Mouse (Mus musculus) urinary bladder, postnatal 25 days (tissue): ENCODE measurements around the gene Tet3.
"Not testable (repeated sequence)": the region's sequence is repeated elsewhere in the genome, so short reads cannot be mapped to it uniquely, and the experiment has no call there.

ENCODE experiments used
- DNase-seq: peaks from one replicate; pipeline ENCODE4 v3.0.0; 2022; ENCODE audit warnings: low spot score

Tet3 gene

DNA sequence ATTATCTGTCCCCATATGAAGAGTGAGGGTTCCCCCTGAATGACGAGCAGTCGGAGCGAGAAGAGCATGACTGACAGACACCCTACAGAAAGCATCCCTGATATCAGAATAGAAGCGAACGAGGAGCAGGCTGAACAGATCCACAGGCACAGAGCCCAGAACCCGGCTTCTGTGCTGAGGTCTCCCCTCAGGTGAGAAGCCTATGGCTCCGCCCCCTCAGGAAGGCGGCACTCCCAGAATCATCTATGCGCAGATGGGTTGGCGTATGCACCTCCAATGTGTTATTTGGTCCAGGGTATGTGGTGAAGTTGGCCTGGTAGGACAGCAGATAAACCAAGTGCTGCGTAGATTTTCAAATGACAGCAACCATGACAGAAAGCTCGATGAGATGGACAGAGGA lies 95.8 kb downstream of the Tet3 start:
- no peak for DNase-seq

DNA sequence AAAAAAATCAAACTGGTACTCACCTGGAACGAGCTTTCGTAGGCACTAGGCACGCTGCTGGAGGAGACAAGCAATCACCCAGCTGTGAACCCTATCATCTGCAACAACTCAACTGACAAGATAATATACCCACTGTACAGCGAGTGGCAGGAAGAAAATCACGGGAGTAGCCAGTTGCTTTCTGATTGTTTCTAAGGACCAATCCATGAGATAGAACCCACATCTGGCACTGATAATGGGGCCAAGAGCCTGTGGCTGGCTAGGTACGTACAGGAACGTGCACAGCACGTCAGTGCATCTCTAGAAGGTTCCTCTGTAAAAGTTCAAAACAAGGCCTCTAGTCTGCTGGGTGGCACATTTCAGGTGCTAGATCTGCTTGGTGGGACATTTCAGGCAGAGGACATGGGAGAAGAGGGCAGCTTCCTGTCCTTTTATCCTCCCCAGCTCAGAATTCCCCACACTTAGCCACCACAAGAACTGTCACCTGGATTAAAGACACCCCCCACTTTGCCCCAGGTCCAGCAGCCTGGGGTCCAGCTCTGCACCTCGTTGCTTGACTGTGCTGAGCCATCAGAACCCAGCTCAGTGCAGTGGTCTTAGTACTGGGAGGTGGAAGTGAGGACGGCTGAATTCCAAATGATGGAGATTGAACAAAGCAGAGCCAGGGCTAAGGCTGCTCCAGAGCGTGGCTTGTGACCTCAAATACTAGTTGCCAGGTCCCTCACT lies 97.2 kb downstream of the Tet3 start:
- DNase-seq = no peak

DNA sequence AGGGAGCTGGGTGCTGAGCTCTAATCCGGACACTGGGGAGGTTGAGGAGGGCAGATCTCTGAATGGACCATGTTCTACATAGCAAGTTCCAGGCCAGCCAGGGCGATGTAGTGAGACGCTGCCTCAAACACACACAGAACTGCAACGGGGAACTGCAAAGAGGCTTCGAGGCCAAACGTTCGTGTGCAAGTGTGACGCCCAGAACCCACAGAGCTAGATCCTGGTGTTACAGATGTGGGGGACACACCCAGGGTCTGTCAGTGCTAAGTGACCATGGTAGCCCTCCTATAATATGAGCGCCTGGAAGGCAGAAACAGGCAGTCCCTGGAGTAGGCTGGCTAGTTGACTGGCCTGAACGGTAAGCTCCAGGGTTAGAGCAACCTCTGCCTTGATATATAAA lies 101.4 kb downstream of the Tet3 start:
- DNase-seq = no peak

DNA sequence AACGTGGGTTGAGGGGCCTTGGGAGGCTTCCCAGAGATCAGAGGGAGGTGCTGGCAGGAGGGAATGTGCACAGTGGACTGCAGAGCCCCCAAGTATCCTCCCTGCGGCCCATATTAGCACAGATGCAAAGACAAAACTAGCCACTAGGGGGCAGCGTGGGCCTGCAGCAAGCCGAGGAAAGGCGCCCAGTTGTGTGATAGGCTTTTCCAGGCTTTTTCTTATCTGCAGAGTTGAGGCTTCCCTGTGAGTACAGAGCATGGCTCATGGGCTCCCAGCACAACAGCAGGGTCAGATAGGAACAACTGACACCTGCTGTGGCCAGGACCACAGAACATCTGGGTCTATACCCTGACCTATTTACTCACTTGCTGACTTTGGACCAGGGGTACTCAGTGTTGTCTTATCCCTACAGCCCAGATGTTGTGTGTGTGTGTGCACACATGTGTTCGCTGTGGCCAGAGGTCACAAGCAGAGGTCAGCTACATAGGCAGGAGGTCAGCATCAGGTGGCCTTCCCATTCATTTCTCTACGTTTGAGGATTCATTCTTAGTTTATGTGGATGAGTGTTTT lies 102.2 kb downstream of the Tet3 start:
- DNase-seq = peak; percentile 88

DNA sequence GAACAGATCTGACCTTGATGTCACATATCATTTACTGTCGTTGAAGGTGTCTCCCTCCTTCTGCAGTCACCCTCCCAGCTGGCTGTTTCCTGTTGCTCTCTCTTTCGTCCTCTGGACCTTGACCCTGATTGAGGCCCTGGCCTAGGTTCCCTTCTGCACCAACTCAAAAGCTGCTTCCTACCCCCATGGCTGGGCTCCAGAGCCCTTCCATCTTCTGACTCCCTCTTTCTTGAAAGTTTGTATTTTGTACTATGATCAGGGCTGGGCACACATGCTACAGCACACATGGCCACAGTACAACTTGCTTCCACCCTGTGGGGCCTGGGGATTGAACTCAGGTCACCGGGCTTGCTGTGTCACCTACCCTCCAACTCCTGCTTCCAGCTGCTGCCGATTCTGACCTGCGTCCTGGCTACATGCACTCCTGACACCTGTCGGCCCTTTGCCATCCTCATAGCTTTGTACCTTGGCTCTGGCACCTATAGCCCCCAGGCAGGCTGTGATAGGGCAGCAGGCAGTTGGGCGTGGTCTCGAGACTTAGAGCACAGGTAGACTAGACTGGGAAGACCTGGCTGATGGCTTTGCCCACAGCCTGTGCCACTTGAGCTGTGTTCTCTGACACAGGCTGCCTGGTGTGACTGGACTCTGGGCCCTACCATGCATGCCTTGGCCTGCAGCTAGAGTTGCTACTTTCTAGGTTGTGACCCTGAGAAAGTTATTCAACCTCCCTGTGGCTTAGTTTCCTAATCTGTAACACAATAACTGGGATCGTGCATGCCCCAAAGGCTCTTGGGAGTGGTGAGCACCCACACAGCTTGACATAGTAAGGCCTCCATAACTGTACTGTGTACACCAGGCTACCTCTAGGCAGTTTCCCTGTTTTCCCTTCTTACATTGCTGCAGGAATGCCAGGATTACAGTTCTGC lies 103.8 kb downstream of the Tet3 start:
- DNase-seq = no peak

DNA sequence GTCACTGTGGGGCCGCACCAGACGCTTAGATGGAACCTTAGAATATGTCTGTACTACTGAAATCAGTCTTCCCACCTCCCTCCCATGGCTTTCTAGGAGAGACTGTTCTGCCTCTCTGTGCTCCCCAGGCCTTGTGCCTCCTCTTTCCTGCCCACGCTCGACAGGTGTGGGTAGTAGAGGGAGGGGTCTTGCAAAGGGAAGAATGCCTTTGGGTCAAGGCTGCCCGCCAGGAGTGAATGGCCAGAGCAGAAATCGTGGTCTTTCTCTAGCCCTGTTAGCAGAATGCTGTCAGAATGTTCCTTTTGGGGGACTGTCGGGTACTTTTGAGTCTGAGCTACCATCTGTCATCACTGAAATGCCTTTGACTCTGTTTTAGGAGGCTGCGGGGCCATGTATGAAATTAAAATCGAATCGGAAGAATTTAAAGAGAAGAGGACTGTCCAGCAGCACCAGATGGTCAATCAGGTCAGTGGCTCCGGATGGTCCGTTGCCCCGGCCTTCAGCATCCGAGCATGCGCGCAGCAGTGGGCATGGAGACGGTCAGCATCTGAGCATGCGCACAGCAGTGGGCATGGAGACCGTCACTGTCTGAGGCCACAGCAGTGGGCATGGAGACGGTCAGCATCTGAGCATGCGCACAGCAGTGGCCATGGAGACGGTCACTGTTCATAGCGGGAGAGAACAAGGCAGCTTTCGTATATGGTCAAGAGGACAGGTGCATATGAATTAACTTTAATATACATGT lies 106.0 kb downstream of the Tet3 start:
- DNase-seq = no peak

DNA sequence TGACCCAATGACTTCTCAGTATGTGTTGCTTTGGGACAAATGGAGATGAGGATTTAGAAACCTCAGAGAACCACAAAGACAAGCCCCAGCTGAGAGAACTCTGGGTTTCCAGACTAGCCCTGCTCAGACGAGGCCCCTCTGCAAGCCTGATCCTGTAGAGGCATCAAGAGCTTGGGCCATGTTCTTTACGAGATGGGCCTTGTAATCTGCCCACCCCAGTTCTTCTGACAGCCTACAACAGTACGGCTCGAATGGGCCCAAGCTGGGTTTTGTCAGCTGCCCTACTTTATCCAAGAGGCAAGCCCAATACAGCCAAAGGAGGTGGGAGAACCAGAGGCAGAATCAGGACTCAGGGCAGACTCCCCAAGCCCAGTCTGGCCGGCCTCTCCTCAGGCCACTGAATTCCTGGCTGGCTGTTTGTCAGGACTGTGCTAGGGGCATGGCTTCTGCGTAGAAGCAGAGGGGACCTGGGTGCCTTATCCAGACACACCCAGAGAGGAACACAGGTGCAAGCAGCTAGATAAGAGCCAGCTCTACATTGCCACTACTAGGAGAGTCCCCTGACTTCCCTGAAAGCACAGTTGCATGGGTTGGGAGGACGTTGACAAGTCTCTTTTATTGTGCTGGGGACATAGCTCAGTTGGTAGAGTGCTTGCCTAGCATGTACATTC lies 107.3 kb downstream of the Tet3 start:
- no peak for DNase-seq

DNA sequence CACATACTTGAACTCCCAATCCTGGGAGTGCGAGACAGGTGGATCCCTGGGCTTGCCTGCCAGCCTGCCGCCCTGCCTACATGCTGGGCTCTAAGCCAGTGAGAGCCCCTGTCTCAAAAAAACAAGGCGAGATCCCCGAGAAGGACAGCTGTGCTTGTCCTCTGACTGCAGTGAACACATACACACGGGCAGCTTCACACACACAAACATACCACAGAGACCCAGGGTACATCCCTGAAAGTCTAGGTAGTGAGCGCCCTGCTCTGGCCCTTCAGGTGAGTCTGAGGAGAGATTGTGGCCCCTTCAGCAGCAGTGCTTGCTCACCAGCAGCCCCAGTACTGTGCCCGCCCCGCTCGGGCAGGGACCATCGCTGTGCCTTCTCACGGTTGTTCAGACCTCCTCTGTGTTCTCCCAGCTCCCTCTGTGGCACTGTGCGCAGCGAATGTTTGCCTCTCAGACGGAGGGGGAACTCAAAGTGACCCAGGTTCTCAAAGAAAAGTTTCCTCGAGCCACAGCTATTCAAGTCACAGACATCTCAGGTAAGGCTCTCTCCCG lies 108.0 kb downstream of the Tet3 start:
- DNase-seq = no peak

DNA sequence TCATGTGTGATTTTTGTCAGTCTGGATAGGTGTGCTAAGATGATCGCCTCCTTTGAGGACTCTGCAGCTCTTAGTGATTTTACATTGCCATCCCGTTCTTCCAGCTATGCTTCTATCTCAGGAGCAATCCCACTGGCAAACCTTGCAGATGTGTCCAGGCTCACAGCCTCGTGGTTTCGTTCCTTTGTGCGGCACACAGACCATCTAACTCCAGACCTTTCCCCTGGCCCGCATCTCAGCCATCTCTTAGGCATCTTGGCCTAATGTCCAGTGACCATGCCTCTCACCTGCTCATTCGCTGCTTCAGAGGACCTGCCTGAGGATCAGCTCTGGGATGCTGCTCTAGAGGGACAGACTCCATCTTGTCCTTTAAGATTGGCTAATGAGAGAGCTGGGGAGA lies 108.7 kb downstream of the Tet3 start:
- no peak for DNase-seq

DNA sequence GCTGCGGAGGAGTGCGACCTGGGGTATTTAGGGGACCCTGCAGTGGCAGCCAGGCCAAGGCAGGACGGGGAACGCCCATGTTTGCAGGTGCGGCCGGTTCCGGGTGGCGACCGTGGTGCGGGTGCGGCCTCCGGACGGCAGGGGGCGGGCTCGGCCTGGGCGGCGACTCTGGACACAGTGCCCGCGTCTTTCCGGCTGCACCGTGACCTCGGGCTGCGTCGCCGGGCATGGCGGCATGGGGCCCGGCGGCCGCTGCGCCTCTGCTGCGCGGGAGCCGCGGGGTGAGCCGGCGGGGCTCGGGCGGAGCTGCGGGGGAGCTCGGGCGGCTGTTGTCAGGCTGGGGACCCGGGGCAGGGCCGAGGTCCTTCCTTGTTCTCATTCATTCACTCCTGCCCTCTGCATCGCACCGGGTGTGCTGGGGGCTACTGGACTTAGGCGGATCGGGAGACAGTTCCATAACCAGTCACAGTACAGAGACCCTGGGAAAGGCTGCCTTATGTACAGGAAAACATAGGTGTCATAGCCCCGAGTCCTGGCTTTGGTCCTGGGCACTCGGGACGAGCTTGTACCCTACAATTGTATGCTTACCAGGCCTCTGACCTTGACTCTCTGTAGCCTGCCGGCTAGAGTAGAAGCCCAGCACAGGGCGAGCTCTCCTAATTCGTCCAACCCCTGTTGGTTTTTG lies 109.5 kb downstream of the Tet3 start:
- peak; percentile 97 for DNase-seq

DNA sequence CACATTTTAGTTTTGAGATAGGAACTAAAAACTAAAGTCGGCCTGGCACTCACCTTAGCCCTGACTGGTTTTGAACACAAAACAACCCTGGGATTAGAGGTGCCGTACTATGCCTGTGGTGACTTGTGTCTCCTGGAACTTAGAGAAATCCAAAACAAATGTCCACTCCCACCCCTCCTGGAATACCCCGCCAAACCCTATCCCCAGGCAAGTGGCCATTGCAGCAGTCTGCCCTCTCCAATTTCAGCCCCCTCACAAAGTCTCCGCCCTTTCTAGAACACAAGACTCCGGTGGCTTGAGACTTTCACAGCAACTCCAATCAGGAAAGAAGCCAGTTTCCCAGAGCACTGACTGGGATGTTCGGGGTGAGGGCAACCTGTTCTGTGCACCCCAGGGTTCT lies 110.0 kb downstream of the Tet3 start, which contains the start of gene Bola3:
TSS of gene Bola3 (plus strand) at position 275 of the 400 bp plus-strand sequence.
- DNase-seq = peak; percentile 23

DNA sequence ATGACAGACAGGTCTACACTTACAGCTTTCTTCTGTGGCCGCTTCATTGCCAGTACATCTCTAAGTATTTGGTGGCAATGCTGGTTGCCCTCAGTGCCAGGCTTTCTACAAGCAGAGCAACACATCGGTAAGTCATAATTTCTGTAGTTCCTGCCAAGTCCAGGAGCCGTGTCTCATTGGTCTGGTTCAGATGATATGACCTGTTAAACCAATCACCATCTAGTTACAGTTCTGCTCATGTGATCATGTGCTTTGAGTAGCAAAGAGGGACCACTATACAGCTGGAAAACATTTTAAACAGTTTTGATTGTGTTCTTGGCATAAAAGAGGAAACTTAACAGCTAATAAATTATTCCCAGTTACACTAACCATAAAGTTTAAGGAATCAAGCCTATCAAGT lies 111.0 kb downstream of the Tet3 start:
- no peak for DNase-seq

DNA sequence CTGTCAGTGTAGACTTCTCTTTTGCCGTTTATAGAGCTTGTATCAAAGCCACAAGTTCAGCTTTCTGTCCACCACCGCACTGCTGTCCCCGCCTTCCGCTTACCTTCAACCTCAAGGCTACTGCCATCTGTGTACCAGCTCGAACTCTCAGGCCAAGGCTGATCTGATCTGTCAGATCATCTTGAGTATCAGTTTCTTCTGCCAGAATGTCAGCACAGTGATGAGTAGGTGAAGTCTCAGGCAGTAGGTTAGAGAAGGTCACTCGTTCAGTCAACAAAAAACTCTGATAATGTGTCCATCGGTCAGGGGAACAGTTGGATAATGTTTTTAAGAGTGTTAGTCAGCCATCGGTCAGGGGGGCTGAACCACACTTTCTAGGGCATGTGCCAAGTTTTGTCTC lies 113.6 kb downstream of the Tet3 start:
- DNase-seq = not testable (repeated sequence)

DNA sequence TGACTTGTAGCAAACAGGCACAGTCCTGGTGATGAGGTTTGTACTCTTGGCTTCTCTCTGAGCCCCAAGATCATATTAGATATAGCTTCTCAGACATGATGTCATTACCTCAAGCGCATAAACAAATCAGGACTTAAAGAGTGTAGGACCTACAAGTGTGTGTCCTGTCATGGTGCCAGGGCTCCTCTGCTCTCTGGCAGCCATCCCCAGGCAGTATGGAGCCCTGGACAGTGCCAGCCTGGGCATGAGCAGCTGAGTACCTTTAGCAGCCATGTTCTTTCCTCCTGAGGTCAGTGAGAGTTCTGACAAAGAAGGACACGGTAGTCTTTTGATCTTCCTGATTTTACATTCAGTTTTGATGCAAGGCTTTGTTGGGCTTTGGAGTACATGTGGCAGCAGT lies 115.9 kb downstream of the Tet3 start:
- DNase-seq = no peak

DNA sequence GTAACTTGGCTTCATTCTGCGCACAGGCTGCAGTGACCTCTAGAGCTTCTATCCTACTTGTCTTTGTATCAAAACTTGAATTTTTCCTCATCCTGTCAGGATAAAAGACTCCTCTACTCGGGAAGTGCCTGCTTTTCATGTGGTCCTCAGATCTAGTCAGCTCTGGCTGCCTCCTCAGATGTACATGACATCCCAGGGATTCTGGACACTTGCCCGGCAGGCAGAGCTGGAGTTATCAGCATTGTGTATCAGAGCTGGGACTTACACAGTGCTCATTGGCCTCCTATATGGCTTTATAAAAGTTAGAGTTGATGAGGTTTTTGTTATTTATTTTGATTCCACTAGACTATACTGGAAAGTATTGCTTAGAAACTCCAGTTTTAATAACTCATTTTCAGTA lies 117.5 kb downstream of the Tet3 start:
- no peak for DNase-seq

DNA sequence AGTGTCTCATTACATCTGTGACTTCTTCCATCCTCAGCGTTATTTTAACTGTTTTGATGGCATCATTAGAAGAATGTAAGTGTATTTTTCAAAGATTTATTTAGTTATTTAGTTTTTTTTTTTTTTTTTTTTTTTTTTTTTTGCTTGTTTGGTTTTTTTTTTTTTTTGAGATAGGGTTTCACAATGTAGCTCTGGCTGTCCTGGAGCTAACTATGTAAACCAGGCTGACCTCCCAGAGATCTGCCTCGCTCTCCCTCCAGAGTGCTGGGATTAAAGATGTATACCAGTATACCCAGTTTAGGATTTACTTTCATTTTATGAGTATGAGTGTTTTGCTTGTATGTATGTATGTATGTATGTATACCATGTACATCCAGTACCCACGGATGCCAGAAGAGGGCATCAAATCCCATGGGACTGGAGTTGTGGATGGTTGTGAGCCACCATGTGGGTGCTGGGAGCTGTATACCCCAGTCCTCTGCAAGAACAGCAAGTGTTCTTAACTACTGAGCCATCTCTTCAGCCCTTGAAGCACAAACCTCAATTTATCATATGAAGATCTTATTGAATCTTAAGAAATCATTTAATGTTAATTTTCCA lies 131.2 kb downstream of the Tet3 start:
- DNase-seq = no peak

DNA sequence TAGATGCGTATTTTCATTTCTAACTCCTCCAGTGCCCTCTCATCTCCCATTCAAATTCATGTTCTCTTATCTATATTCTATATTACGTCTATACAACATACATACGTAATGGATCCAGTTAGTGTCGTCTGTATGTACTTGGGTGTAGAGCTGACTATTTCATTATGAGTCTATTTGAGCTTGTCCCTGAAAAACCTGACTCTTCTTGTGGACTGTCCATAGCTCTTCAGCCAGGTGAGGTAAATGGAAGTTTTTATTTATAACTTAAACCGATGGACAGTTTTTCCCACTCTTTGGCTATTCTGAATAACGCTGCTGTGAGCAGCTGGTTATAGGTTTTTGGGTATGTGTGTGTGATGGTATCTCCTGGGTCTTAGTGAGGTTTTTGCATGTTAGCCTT lies 132.1 kb downstream of the Tet3 start:
- no peak for DNase-seq

DNA sequence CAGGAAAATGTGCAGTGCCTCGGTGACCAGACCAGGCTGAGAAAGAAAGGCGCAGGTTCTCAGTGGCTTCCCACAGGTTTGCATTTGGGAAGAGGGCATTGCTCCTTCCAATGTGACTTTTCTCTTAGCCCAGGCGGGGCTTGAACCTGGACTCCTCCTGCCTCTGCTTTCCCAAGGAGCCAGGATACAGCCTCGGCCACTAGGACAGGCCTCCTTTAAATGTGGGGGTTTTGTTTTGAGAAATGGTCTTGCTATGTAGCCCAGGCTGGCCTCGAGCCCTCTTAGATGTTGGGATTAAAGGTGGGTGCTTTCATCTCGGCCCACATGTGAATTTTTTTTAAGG lies 132.5 kb downstream of the Tet3 start:
- DNase-seq = no peak

DNA sequence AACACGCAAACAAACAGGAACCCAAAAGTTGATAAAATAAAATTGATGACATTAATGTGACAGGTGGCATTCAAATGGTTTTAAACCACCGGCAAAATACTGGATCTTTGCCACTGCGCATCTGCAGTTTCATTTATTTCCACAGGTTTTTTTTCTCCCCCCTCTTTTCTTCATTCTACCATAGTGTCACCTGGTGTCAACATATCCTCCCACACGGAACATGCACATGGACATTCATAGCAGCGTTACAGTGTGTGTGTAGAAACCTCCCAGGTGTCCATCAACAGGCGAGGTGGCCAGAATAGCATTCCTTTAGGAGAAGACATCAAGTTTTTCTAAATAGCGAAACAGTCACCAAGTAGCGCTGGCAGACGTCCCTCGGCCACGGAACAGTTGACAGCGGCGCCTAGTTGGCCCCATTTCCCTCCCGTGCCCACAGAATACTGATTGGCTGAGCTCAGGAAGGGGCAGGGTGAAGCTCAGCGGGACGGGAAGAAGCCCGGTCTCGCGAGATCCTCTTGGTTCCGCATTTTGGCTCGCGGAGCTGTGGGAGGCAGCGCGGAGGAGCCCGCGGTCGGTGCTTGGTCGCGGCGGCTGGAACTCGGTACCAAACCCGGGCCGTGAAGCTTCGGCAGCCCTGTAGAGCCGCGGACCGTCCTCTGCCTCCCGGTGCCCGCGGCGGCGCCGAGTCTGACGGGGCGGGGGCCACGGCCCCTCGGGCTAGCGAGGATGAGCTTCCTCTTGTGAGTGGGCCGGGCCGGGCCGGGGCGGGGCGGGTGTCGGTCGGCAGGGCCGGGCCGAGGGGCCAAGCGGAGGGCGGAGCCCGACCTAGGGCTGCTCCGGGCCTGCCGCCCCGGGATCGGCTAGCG lies 133.1 kb downstream of the Tet3 start, which contains the start of the genes Mthfd2 and Mob1a:
TSS of gene Mthfd2 (minus strand) at position 384 of the 869 bp plus-strand sequence.
TSS of gene Mob1a (plus strand) at position 492 of the 869 bp plus-strand sequence.
- DNase-seq = peak; percentile 89
